Mouse (Mus musculus) heart, postnatal 25 days (tissue): ENCODE results near the gene Zbtb11. TPM values are rescaled to one million over a fixed set of nuclear protein-coding genes. Genes with fewer than 3 reads are reported as not detected.
"Not testable (repeated sequence)": the region's sequence is repeated elsewhere in the genome, so short reads cannot be mapped to it uniquely, and the experiment has no call there.

Experiments
- DNase-seq: peaks from one replicate; pipeline ENCODE4 v3.0.0; 2022; ENCODE audit warnings: low spot score
- intact Hi-C: fragments of 180-260 bp; cut with DNase I; formaldehyde crosslinking; loops from one replicate; pipeline ENCODE4 v1.15.1; 2025
- total RNA-seq, 2 experiments: library from RNA; stranded (reverse); gene quantifications; 2 replicates each; pipeline ENCODE4 v1.2.3; 2021

The Zbtb11 gene
- 10 to 100 TPM in 1 of 2 experiments, 1 to 10 TPM in 1; 9.7 to 11.4 TPM for total RNA-seq

GRCm38 (mm10) chr16:55973431-55974255 is at the start of gene Zbtb11:
Gene Zbtb11 (plus strand): TSS chr16:55973883.
- DNase-seq = peak; percentile 97
- intact Hi-C loops = loop anchor here (2.0 kb wide), 1 partner anchor 55 kb away; the partner anchor contains the start of gene Pcnp

GRCm38 (mm10) chr16:55924010-55924409 is 49.7 kb upstream of the Zbtb11 start:
- intact Hi-C loops = no loop called here
- DNase-seq = no peak

GRCm38 (mm10) chr16:55933681-55934343 is 39.9 kb upstream of the Zbtb11 start:
- DNase-seq = peak; percentile 7
- intact Hi-C loops = no loop called here

- intact Hi-C loops = no loop called here
- peak; percentile 88 for DNase-seq
These were observed 39.1 kb upstream of the Zbtb11 start, which contains the start of gene Cep97 for GRCm38 (mm10) chr16:55934453-55935037. Gene Cep97 (minus strand): TSS chr16:55934855.

- intact Hi-C loops = no loop called here
- DNase-seq = no peak
These were observed 34.9 kb upstream of the Zbtb11 start for GRCm38 (mm10) chr16:55938761-55939160.

GRCm38 (mm10) chr16:55939703-55940102 is 34.0 kb upstream of the Zbtb11 start:
- intact Hi-C loops = no loop called here
- no peak for DNase-seq

GRCm38 (mm10) chr16:55940781-55941180 is 32.9 kb upstream of the Zbtb11 start:
- DNase-seq = no peak
- intact Hi-C loops = no loop called here

- no peak for DNase-seq
- intact Hi-C loops = no loop called here
These were observed 26.4 kb upstream of the Zbtb11 start for GRCm38 (mm10) chr16:55947266-55947665.

- intact Hi-C loops = not testable (repeated sequence)
These were observed 25.7 kb upstream of the Zbtb11 start for GRCm38 (mm10) chr16:55947876-55948410.

GRCm38 (mm10) chr16:55948963-55949362 is 24.7 kb upstream of the Zbtb11 start:
- intact Hi-C loops = no loop called here
- DNase-seq = no peak

More at GRCm38 (mm10) chr16:55947876-55948410, 25.7 kb upstream of the Zbtb11 start:
- not testable (repeated sequence) for DNase-seq

- intact Hi-C loops = loop anchor here (2.0 to 5.0 kb wide), 2 partner anchors 112 to 182 kb away; no protein-coding TSS in a partner anchor
- no peak for DNase-seq
These were observed 23.2 kb upstream of the Zbtb11 start for GRCm38 (mm10) chr16:55950462-55950861.

- intact Hi-C loops = loop anchor here (2.0 to 5.0 kb wide), 2 partner anchors 112 to 181 kb away; no protein-coding TSS in a partner anchor
- DNase-seq = no peak
These were observed 22.6 kb upstream of the Zbtb11 start for GRCm38 (mm10) chr16:55950946-55951678.

- no peak for DNase-seq
- intact Hi-C loops = loop anchor here (2.0 to 5.0 kb wide), 2 partner anchors 111 to 180 kb away; no protein-coding TSS in a partner anchor
These were observed 21.9 kb upstream of the Zbtb11 start for GRCm38 (mm10) chr16:55951679-55952327.

- intact Hi-C loops = loop anchor here (5.0 kb wide), 1 partner anchor 180 kb away; no protein-coding TSS in a partner anchor
- DNase-seq = no peak
These were observed 20.9 kb upstream of the Zbtb11 start for GRCm38 (mm10) chr16:55952771-55953170.

GRCm38 (mm10) chr16:55954196-55954595 is 19.5 kb upstream of the Zbtb11 start:
- intact Hi-C loops = loop anchor here (5.0 kb wide), 1 partner anchor 178 kb away; no protein-coding TSS in a partner anchor
- not testable (repeated sequence) for DNase-seq

- intact Hi-C loops = not testable (repeated sequence)
These were observed 10.6 kb upstream of the Zbtb11 start for GRCm38 (mm10) chr16:55963068-55963467.

GRCm38 (mm10) chr16:55964126-55964949 is 9.3 kb upstream of the Zbtb11 start:
- DNase-seq = no peak
- intact Hi-C loops = no loop called here

More at GRCm38 (mm10) chr16:55963068-55963467, 10.6 kb upstream of the Zbtb11 start:
- DNase-seq = not testable (repeated sequence)
